Mouse (Mus musculus) gonadal fat pad, adult 2 months (tissue): ENCODE measurements at regions not wholly inside any gene's neighbourhood (a gene's known extent, or its start where the extent isn't known, plus 50 kb on each side); places are given as distances from the start of the nearest gene placed in this dataset.

ENCODE experiments used
- DNase-seq: peaks from one replicate; pipeline ENCODE4 v3.0.0-alpha.2; 2012; ENCODE audit warnings: low read depth

DNA sequence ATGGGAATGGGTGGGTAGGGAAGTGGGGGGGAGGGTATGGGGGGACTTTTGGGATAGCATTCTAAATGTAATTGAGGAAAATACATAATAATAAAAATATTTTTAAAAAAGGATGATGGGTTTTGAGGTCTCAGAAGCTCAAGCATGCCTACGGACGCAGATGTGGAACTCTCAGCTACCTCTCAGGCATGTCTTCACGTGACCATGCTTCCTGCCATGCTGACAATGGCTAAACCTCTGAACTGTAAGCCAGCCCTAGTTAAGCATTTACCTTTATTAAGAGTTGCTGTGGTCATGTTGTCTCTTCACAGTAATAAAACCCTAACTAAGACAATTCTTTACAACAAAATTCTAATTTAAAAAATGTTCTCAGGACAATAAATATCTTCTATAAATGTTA lies 80.0 kb downstream of the Tex36 start:
- DNase-seq = no peak

DNA sequence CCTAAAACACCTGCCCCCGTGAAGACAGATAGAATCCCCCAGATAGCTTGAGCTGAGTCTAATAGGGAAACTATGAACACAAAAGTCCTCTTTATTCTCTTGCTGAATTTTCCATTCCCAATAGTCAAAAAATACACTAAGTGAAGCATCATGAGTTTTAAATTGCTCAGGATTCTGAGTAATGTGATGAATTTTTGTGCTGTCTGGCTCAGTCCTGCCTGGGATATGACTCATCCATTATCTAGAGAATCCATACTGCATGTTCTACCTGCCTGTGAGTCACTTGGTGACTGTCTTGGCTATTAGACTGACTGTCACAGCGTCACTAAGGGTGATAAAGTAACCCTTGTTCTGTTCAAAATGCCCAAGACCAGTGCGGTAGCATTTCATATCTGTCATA lies 83.0 kb downstream of the Tex36 start:
- DNase-seq = no peak

DNA sequence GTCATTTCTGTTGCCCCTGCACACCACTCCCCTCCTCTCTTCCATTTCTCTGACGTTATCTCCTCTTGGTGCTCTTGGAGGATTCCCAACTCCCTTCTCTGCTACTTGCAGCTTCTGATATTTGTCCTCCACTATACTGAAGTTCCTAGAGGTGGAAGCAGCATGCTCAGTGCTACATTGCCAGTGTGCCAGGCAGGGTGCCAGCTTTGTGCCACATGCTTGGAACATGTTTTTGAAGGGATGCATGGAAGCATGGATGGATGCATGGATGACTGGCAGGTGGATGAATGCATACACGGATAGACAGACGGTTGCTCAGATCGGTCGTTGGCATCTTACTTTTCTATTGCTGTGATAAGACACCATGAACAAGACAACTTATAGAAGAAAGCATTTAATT lies 84.4 kb downstream of the Tex36 start:
- DNase-seq = no peak

DNA sequence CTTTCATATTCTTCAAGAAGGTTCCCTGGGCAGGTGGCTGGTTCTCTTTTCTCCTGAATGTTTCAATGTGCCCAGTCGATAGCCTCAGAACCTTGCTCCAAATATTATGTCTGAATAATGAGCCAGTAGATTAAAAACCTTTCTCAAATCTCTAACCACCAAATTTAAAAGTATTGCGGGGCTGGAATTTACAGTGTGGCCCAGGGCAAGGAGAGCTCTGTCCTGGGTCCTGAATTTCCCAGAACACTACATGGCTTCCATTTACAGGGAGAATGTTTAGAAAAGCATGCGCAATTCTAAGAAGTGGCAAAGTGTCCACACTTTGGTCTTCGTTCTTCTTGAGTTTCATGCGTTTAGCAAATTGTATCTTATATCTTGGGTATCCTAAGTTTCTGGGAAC lies 91.0 kb downstream of the Tex36 start:
- DNase-seq = no peak

DNA sequence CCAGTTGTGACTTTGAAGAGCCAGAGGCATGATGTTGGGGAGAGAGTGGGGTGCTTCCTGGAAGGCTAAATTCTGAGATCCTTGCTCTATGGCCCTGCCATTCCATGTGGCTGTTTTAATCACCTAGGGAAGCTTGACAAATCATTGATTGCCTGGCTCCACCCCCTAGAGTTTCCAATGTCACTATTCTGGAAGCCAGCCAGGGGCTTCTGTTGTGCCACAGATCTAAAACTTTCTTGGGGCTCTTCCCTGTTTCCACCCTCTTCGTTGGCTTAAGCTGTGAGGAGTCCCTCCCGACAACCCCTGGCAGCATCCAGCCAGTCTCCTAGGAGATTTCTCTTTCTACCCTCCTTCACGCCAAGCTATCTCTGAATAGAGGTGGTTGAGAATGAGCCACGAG lies 92.5 kb downstream of the Tex36 start:
- DNase-seq = no peak

DNA sequence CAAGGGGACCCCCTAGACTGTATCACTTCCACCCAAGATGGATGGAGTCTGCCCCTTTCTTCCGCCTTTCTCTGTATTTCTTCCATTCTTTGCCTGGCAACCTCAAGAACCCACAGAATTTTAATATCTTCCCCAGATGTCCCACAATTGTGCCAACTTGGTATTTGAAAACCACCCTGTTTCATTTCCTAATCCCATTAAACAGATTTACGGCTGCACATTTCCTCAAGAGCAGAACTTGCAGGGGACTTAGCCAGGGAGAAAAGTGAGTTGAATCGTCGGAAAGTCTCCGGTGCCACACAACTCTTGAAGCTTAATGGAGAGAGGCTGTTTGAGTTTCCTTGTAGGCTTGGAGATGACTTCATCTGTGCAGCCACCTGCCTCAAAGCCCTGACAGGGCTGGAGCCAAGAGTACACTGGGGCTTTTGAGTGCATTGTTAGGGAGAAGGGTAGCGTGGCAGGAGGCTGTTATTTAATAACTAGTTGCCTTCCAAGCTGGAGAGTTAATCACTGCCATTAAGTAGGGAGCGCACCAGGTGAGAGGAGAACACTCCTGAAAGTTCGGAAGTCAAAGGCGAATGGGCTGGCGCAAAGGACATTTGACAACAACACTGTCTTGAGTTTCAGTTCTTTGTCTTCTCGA lies 93.5 kb downstream of the Tex36 start:
- no peak for DNase-seq

DNA sequence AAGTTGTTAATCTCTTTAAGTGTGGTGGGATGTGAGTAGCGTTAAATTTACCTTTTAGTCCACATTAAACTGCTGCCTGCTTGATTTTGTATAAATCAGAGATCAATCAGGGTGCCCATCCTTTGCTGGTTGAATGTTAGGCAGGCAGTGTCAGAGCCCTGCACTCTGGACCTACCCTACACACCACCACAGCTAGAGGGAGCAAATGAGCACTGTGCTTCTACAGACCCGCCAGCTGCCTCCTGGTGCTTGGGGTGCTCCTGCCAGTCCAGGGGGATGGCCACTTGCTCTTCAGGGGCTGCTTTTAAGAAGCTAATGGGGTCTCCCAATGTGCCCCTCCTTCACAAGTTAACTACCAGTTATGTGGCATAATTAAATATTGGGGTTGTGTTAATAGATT lies 96.3 kb downstream of the Tex36 start:
- DNase-seq = no peak

DNA sequence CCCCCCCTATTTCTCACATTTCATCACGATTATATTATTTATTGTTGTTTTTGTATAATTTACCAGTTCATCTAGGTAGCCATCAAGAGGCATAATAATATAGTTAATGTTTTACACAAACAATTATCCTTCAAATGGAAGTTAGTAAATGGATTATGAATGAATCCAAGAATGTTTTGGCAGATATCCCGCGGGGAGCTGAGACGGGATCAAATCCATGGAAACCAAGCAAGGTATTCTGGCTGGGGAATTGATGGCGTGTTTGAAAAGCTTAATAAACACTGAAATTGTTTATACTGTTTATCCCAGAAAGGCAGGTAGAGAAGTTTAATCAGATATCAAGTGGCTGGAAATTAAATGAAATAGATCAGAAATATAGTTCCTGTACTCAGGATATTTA lies 98.0 kb downstream of the Tex36 start:
- no peak for DNase-seq

DNA sequence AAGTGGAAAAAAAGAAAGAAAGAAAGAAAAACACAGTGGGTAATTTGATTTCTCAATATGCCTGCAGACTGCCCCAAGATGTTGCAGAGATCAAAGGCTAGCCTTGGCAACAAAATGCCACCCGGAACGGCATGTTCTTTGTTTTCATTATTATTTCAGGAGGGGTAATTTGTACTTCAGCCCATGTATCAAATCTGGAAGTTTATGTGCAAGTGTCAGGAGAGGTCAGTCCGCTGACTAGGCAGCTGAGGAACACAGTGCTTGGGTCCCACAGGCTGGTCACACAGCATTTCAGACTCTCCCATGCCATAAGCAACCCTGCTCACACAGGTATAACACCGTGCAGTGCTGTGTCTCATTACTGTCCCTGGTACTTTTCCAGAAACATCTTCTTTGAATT lies 99.2 kb downstream of the Tex36 start:
- DNase-seq = no peak

DNA sequence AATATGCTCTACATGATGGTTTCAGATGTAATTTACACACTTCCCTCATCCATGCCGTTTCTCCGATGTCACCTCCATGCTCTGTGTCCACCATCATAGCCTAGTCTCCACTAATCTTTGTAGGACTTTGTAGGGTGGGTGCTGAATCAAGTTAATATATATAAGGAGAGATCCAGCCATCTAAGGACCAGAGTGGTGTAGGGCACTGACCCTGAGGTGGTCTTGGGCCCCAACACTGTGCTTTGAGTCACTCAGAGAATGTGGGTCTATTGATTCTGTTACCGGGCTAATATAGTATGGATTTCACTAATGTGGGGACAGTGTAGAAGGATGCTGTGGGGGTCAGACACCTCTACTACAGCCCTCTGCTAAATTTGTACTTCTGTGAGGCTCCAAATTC lies 104.4 kb downstream of the Tex36 start:
- DNase-seq = no peak

DNA sequence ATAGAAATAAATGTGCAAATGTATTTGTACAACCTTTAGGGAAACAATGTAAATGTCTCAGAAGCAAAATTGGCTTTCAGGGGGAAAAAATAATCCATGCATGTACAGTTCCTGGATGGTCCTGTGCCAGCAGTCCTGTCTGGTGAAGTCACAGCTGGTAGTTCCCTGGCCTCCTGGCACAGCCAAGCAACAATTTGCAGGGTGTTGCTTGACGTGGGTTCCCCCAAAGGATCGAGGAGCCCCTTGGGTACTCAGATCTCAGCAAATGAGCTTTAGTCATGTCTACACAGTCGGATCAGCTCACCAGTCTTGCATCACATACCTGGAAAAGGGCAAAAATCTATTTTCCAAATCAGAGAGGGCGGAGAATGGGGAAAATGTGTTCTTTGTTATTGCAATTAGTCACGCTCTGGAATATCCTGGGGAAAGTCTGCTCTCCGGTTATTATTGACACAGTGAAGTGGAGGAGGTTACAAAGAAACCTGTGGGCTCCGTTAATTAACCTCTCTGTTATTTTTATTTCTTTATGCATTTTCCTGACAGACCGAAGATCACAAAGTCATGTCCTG lies 106.9 kb downstream of the Tex36 start:
- DNase-seq = no peak

DNA sequence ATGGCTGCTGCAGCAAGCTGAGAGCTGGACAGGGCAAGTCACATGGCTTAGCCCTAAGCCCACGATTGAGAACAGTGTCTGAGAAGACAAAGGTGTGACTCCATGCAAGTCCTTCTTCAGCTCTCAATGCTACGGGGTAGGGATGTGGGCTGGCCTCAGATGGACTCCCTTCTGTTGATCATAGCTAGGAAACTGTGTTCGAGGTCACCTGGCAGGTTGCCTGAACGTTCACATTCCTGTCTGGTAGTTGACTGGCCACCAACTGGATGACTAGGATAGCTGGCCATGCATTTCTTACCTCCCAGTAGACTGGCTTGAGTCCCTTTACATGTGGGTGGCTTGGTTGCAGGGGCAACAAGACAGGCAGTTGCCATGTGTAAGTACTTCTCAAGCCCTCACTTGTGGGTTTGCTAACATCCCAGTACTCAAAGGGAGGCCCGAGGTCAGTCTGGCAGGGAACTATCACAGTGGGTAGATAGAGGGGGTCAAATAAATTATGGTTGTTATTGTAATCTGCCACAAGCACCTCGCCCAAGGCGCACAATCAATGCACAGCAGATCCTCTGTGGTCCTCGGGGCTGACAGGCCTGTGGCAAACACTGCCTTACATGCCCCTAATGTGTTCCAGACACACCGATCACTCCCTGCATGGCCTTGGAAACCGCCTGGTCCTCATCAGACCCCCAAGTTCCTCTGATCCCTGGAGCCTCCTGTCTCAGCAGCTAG lies 107.5 kb downstream of the Tex36 start:
- DNase-seq = no peak

DNA sequence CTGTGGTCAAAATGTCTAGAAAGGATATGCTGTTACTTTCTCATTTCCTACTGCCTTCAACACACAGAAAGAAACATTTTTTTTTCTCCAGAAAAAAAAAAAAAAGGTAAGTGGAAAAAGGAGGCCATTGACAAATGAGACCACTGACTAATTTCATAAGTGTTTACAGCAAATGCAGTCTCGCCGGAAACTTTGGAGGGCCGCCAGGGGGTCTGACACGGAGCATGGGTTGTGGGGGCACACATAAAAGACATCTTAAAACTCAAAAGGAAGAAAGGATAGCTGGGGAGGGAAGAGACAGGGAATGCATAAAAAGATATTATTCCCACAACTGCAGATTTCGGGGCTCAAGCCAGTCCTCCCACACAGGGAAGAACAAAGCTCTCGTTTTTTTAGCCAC lies 109.3 kb downstream of the Tex36 start:
- no peak for DNase-seq

DNA sequence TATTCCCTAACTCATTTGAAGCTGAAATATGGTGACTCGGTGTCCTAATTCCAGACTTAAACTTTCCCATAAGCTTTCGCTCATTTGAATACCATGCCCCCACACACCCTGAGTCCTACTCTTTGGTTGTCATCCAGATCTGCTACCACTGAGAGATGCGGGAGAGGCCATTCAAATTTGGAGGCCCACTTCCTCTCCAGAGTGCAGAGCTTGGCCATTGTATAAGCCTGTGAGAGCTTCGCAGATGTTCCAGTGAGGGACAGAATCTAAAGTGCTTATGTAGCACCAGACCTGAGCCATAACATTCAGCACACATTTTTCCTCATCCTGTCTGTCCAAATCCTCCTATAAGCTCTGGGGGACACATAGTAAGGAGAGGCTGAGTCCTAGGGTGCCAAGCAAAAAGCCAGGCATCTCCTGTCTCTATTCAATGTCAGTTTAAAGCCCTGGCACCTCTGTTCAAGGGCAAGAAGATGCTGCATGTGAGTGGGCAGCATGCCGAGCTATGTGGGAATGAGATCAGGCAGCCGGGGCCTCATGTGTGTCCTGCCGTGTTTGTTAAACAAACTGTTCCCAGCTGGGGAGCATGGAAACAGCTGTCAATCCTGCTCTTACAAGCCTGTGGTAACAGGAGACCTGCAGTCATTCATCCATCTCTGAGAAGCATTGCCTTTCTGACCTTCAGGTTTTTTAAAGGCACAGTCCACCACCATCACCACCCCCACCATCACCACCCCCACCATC lies 113.9 kb downstream of the Tex36 start:
- no peak for DNase-seq

DNA sequence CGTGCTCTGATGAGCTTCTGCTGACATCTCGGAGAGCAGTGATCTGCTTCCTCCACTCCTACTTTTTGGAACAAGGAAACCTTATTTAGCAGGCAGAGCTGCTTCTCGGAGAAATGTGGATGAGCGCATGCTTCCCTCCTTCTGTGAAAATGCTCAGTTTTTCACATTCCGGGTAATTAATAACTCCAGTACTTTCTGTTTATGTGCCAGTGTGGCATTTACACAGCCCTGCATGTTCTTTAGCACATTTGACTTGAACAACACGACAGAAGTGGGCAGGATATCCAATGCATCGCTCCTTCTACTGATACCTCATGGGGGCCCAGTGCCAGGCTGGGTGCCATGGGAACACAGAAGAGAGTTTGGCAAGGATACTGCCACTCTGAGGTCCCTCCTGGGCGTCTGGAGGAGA lies 117.5 kb downstream of the Tex36 start:
- no peak for DNase-seq

DNA sequence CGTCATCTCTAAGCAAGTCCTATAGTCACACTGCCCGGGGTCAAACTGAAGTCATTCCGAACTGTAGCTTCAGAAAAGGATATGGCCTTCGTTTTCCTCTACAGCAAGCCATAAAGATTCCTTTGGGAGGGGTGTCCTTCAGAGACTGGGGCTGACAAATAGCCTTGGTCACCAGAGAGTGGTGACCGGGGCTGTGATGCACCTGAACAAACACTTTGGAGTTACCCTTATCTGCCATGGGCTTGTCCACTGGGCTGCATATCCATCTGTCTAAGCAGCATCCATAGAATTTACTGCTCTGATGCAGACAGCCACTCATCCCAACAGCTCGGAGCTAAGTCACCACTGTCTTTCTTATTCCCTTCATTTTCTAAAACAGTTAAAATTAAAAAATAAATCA lies 120.4 kb downstream of the Tex36 start:
- DNase-seq = no peak

DNA sequence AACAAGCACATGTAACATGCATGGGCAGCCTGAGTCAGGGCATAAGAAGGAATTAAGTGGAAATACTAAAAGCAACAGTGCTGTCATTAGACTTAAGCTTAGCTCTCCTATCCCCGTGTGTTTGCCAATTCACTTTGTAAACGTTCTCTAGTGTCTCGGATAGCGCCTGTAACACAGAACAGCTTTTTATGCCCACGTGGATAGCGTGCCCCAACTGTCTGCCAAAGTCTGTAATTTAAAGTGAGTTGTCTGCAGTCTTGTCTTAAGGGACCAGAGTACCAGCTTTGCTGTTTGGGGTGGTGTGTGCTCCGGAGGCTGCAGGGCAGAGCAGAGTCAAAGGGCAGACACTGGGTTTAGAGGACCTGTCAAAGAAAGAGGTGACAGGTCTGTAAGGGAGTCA lies 122.3 kb downstream of the Tex36 start:
- DNase-seq = no peak

DNA sequence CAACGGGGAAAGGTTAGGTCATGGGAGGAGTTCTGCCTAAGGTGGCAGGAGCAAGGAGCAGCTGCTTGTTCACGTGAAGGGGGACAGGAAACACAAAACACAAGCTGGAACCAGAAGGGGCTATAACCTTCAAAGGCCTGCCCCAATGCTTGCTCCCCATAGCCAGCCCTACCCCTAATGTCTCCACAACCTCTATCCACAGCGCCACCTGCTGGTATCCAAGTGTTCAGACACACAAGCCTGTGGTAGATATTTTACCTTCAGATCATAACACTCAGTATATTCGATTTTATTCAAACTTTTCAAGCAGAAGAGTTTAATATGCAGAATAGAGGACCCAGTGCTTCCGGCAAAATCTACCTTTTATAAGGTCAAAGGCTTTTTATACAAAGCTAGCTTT lies 124.0 kb downstream of the Tex36 start:
- DNase-seq = no peak

DNA sequence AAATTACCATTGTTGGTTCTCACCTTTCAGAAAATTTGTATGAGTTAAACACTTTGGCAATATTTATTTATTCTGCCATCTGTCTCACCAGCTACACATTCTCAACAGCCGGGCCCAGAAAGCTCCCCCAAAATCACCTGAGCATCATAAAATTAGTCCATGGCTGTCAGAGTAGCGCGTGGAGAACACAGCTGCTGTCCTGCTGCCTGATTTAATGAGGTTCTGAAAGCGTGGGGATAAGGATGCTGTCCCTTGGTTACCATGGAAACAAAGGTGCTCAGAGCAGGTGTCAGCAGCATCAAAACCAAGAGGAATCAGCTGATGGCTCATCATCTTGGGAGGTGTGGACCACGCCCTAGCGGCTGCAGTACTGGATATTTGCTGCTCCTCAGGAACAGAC lies 124.7 kb downstream of the Tex36 start:
- DNase-seq = no peak

DNA sequence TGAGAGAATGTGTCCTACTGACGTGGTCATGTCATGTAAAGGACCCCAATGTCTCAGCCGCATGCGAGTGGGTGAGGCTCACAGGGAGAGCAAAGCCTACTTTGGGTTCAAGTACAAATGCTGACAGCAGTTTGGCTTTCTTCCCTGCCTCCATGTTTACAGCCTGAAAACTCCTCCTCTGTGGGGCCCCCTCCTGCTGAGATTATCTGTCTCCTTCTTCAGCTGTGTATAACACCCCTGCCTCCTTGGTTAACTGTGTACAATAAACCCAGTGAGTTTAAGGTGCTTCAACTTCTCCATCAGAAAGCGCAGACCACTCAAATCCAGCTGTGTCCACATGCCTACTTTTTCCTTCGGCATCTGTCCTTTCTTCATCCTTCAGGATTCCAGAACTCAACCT lies 130.3 kb downstream of the Tex36 start:
- DNase-seq = no peak

DNA sequence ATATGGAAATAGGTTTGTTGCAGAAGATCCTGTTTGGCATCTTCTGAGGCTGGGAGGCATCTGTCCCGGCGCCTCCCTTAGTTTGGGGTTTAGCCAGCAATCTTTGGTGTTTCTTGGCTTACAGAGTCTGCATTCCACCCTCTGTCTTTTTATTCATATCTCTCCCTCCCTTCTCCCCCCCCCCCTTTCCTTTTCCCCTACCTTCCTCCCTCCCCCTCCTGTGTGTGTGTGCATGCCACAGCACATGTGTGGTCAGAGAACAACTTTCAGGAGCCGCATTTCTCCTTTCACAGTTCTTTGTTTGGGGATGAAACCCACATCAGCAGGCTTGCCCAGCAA lies 131.4 kb downstream of the Tex36 start:
- no peak for DNase-seq

DNA sequence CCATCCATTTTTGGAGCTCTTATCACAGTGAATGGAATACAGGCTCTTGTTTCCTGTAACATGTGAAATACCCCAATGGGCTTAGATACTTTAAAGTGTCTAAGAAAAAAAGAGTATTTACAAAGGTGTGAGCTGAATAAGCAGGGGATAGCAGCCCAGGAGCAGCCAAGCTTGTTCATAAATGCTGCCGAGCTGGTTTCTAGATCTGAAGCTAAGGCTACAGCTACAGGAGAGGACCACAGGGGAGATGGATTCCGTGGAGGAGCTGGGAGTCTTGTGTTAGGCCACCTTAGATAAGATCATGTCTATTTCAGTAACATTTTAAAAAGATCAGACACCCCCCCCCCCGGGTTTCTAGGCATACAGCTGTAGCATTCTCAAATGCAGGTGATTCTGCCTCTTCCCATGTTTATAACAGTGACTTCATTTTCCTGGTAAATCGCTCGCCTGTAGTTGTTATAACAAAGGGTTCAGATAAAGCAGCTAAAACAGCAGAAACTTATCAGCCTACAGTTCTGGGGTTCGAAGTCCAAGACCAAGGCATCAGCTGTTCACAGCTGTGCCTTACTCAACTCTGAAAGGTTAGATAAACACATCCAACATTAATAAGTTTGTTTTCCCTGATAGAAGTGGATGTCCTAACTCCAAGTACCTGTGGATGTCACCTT lies 131.9 kb downstream of the Tex36 start:
- no peak for DNase-seq

DNA sequence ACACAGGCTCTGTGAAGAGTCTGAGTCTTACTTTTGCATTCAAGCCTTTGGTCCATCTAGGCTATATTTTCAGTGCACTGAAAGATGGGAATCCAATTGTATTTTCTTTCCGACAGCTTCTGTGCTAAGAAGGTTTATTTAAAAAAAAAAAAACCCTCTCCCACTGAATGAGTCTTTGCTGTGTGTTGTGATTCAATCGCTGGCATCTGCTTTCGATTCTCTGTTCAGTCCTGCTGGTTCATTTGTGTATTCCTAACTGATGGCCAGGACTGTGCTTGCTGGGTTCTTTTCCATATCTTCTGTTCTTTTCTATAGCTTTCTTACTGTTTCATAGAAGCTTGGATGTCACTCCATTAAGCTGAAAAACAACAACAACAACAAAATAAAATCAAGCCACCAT lies 132.9 kb downstream of the Tex36 start:
- DNase-seq = no peak
